ENCODE assay signal across 8 mouse cellular contexts in genomic region chr15:80083276-80083731, GRCm38 (mm10). TPM values are rescaled to one million over a fixed set of nuclear protein-coding genes. Genes with fewer than 3 reads are reported as not detected.
DNase-seq lines count a peak whose midpoint lies in the region; ATAC-seq and TF ChIP-seq lines count a peak whose summit lies in the region.

No protein-coding gene starts in this region.

- peaks cover 35% of the 10 kb centered on the region for H3K79me2 ChIP-seq in CH12.LX (replicated peaks; ENCODE audit: control insufficient read depth, extremely low read depth, insufficient read depth, poor library complexity, severe bottlenecking)

- H3K27ac ChIP-seq in CH12.LX (ENCODE audit: insufficient read depth, low read depth): peak overlapping the region; percentile 92
- H3K27ac ChIP-seq in forebrain, embryonic 11.5 days (ENCODE audit: low read depth, low read length): peak overlapping the region; percentile 87
- H3K27ac ChIP-seq in heart, postnatal 0 days (ENCODE audit: low read depth): peak overlapping the region; percentile 90
- peak overlapping the region; percentile 97 for H3K27ac ChIP-seq in liver, embryonic 16.5 days (ENCODE audit: low read length)
- H3K27ac ChIP-seq in neural tube, embryonic 13.5 days (replicated peaks): peak overlapping the region; percentile 98
- H3K27ac ChIP-seq in testis, adult 2 months (ENCODE audit: control insufficient read depth, insufficient read depth, low read depth, low read length): peak overlapping the region; percentile 93

- peak; percentile 99 for DNase-seq in CH12.LX (ENCODE audit: extremely low read depth)
- DNase-seq in c-Kit-positive CD71-positive TER-119-negative erythroid progenitor cells, embryonic 14.5 days (ENCODE audit: low read depth): peak; percentile 99
- DNase-seq in forebrain, embryonic 11.5 days (ENCODE audit: low spot score): peak; percentile 99
- peak; percentile 98 for DNase-seq in heart, postnatal 0 days (ENCODE audit: low spot score)
- DNase-seq in kidney, postnatal 4 days: peak; percentile 99 to 100

- 0% methylated on average over 30 of the region's 30 CpGs for WGBS in forebrain, embryonic 11.5 days
- under 1% methylated on average over 30 of the region's 30 CpGs for WGBS in heart, postnatal 0 days
- under 1% methylated on average over 30 of the region's 30 CpGs for WGBS in liver, embryonic 16.5 days (ENCODE audit: insufficient replicate concordance)
- WGBS in neural tube, embryonic 13.5 days: under 1% methylated on average over 30 of the region's 30 CpGs

- H3K9ac ChIP-seq in CH12.LX (ENCODE audit: insufficient read depth, low read depth): peak overlapping the region; percentile 83
- H3K9ac ChIP-seq in forebrain, embryonic 11.5 days (ENCODE audit: low read length): peak overlapping the region; percentile 97
- H3K9ac ChIP-seq in heart, postnatal 0 days (replicated peaks; ENCODE audit: low read depth, low read length): peak overlapping the region; percentile 82
- H3K9ac ChIP-seq in liver, embryonic 16.5 days (ENCODE audit: low read depth, low read length): peak overlapping the region; percentile 90
- H3K9ac ChIP-seq in neural tube, embryonic 13.5 days: peak overlapping the region; percentile 96

- ATAC-seq in forebrain, embryonic 11.5 days (replicated peaks; ENCODE audit: low FRiP score): peak; percentile 97
- ATAC-seq in heart, postnatal 0 days (ENCODE audit: insufficient read depth, low read depth): peak; percentile 96
- peak; percentile 86 for ATAC-seq in liver, embryonic 16.5 days (ENCODE audit: low read depth)
- peak; percentile 96 for ATAC-seq in neural tube, embryonic 13.5 days (ENCODE audit: low read depth)

- peak overlapping the region; percentile 70 to 75 (median 71) for H3K4me3 ChIP-seq in CH12.LX (replicated peaks in 1 of 3; ENCODE audit: low read depth in 2 of 3, low read length in 2 of 3, poor library complexity in 1 of 3)
- H3K4me3 ChIP-seq in forebrain, embryonic 11.5 days (ENCODE audit: low read depth, low read length): peak overlapping the region; percentile 77
- peak overlapping the region; percentile 80 for H3K4me3 ChIP-seq in heart, postnatal 0 days (ENCODE audit: low read depth, low read length)
- peak overlapping the region; percentile 88 for H3K4me3 ChIP-seq in liver, embryonic 16.5 days (ENCODE audit: low read depth, low read length)
- peak overlapping the region; percentile 80 for H3K4me3 ChIP-seq in neural tube, embryonic 13.5 days
- H3K4me3 ChIP-seq in testis, adult 2 months (ENCODE audit: control insufficient read depth, low read depth, low read length): peak overlapping the region; percentile 98

- H3K36me3 ChIP-seq in CH12.LX (replicated peaks in 1 of 2; ENCODE audit: control insufficient read depth in 1 of 2, insufficient read depth in 1 of 2, low read length in 1 of 2): peaks cover 41 to 43% of the 10 kb centered on the region in 2 experiments
- peaks cover 19% of the 10 kb centered on the region for H3K36me3 ChIP-seq in forebrain, embryonic 11.5 days (ENCODE audit: control insufficient read depth, insufficient read depth, low read length)
- peaks cover 37% of the 10 kb centered on the region for H3K36me3 ChIP-seq in heart, postnatal 0 days (replicated peaks; ENCODE audit: control insufficient read depth, insufficient read depth, low read length)
- H3K36me3 ChIP-seq in liver, embryonic 16.5 days (ENCODE audit: control insufficient read depth, insufficient read depth): peaks cover 40% of the 10 kb centered on the region
- peaks cover 37% of the 10 kb centered on the region for H3K36me3 ChIP-seq in neural tube, embryonic 13.5 days
- H3K36me3 ChIP-seq in testis, adult 2 months (ENCODE audit: control insufficient read depth, insufficient read depth, low read length): peaks cover 4% of the 10 kb centered on the region

- in situ Hi-C loops in CH12.LX (cut with MboI; ENCODE audit: low pct_ligation_motif_present, low pct_unique_long_range_greater_than_20kb, low sequenced_read_pairs): no loop called here

- dilution Hi-C loops in CH12.LX (cut with MboI; ENCODE audit: extremely low pct_ligation_motif_present, extremely low pct_unique_long_range_greater_than_20kb, low sequenced_read_pairs): no loop called here

- peak; percentile 100 for TF ChIP-seq POLR2A in CH12.LX (IDR thresholded peaks at IDR 0.05; ENCODE audit: low read depth, low read length)
- TF ChIP-seq POLR2A in testis, adult 2 months (IDR thresholded peaks at IDR 0.05; ENCODE audit: control insufficient read depth, low read depth, low read length): peak; percentile 100

- TF ChIP-seq RAD21 in CH12.LX (IDR thresholded peaks at IDR 0.05; ENCODE audit: low read depth, low read length): no peak

- peaks cover 8 to 10% of the 10 kb centered on the region in 2 experiments for H3K4me1 ChIP-seq in CH12.LX (ENCODE audit: control insufficient read depth in 1 of 2, insufficient read depth in 2 of 2)
- H3K4me1 ChIP-seq in forebrain, embryonic 11.5 days (replicated peaks; ENCODE audit: control insufficient read depth, insufficient read depth, low read length): peaks cover 13% of the 10 kb centered on the region
- 0 out of 2 replicates have a peak, but pooled peaks cover 9% of the 10 kb centered on the region for H3K4me1 ChIP-seq in heart, postnatal 0 days (ENCODE audit: control insufficient read depth, insufficient read depth)
- peaks cover 47% of the 10 kb centered on the region for H3K4me1 ChIP-seq in liver, embryonic 16.5 days (ENCODE audit: control insufficient read depth, low read depth, low read length)
- peaks cover 34% of the 10 kb centered on the region for H3K4me1 ChIP-seq in neural tube, embryonic 13.5 days (replicated peaks)
- H3K4me1 ChIP-seq in testis, adult 2 months (ENCODE audit: control insufficient read depth, insufficient read depth, low read length): peaks cover 2% of the 10 kb centered on the region; the same call in 1 of the 2 replicates

- peaks cover 7% of the 10 kb centered on the region for H3K9me3 ChIP-seq in CH12.LX (replicated peaks; ENCODE audit: low read length)
- no peaks in the 10 kb centered on the region for H3K9me3 ChIP-seq in forebrain, embryonic 11.5 days (ENCODE audit: control insufficient read depth, low read length)
- H3K9me3 ChIP-seq in heart, postnatal 0 days (replicated peaks; ENCODE audit: control insufficient read depth, low read length): no peaks in the 10 kb centered on the region
- 0 out of 2 replicates have a peak, but pooled peaks cover 4% of the 10 kb centered on the region for H3K9me3 ChIP-seq in liver, embryonic 16.5 days (replicated peaks; ENCODE audit: control insufficient read depth, low read length)
- no peaks in the 10 kb centered on the region for H3K9me3 ChIP-seq in neural tube, embryonic 13.5 days

- TF ChIP-seq CTCF in CH12.LX (conservative IDR thresholded peaks at IDR 0.05 in 1 of 2, IDR thresholded peaks at IDR 0.05 in 1 of 2; ENCODE audit: low read depth in 2 of 2, low read length in 2 of 2): no peak
- peak; percentile 22 for TF ChIP-seq CTCF in heart, postnatal 0 days (IDR thresholded peaks at IDR 0.05; ENCODE audit: low read depth)
- TF ChIP-seq CTCF in testis, adult 2 months (IDR thresholded peaks at IDR 0.05; ENCODE audit: control insufficient read depth, insufficient read depth, insufficient replicate concordance, low read depth, low read length): peak; percentile 24; the same call in 1 of the 2 replicates

- TF ChIP-seq EP300 in CH12.LX (IDR thresholded peaks at IDR 0.05; ENCODE audit: low read length): no peak
- TF ChIP-seq EP300 in heart, postnatal 0 days (IDR thresholded peaks at IDR 0.05; ENCODE audit: low read depth): peak; percentile 59; the same call in 1 of the 2 replicates

- peak overlapping the region; percentile 51 for H3K4me2 ChIP-seq in CH12.LX (ENCODE audit: insufficient read depth, low read depth, poor library complexity, severe bottlenecking)
- peak overlapping the region; percentile 86 for H3K4me2 ChIP-seq in forebrain, embryonic 11.5 days (ENCODE audit: low read depth, low read length, severe bottlenecking)
- H3K4me2 ChIP-seq in heart, postnatal 0 days (ENCODE audit: low read depth, low read length): peak overlapping the region; percentile 79
- peak overlapping the region; percentile 83 for H3K4me2 ChIP-seq in liver, embryonic 16.5 days (ENCODE audit: low read depth, low read length)
- peak overlapping the region; percentile 90 for H3K4me2 ChIP-seq in neural tube, embryonic 13.5 days

- peaks cover 4% of the 10 kb centered on the region for H3K27me3 ChIP-seq in CH12.LX (replicated peaks)
- H3K27me3 ChIP-seq in forebrain, embryonic 11.5 days (ENCODE audit: control insufficient read depth, insufficient read depth, low read length): no peaks in the 10 kb centered on the region
- H3K27me3 ChIP-seq in heart, postnatal 0 days (ENCODE audit: control insufficient read depth, insufficient read depth, low read length): no peaks in the 10 kb centered on the region
- no peaks in the 10 kb centered on the region for H3K27me3 ChIP-seq in liver, embryonic 16.5 days (ENCODE audit: control insufficient read depth, insufficient read depth, low read depth, low read length)
- no peaks in the 10 kb centered on the region for H3K27me3 ChIP-seq in neural tube, embryonic 13.5 days
- H3K27me3 ChIP-seq in testis, adult 2 months (ENCODE audit: control insufficient read depth, insufficient read depth, low read length): no peaks in the 10 kb centered on the region

RNA-seq across cellular contexts. Expression of gene Syngr1, which starts 7.8 kb away (rescaled TPM):
- 10.7 and 14.8 TPM in 2 replicates for total RNA-seq in CH12.LX (2012; rRNA removed)
- total RNA-seq in CH12.LX (2014; rRNA removed): 6.0 and 9.7 TPM in 2 replicates
- 7.0 and 11.3 TPM in 2 replicates for polyA plus RNA-seq in CH12.LX (2012; ENCODE audit: insufficient read length, low read depth)
- polyA plus RNA-seq in forebrain, embryonic 11.5 days (2014; fragmentation: Nextera tagmentation; extraction: Ambion mirVana): 11.3 and 13.6 TPM in 2 replicates
- 104 and 144 TPM in 2 replicates for total RNA-seq in heart, postnatal 0 days (2014; rRNA removed; ENCODE audit: low replicate concordance)
- polyA plus RNA-seq in heart, postnatal 0 days (2015; fragmentation: Nextera tagmentation; extraction: Ambion mirVana): 140 and 150 TPM in 2 replicates
- 11.3 and 12.7 TPM in 2 replicates for polyA plus RNA-seq in liver, embryonic 16.5 days (2015; fragmentation: Nextera tagmentation; extraction: Ambion mirVana)
- 27.2 and 36.0 TPM in 2 replicates for polyA plus RNA-seq in neural tube, embryonic 13.5 days (2015; fragmentation: Nextera tagmentation; extraction: Ambion mirVana)
- polyA plus RNA-seq in testis, adult 2 months (2012; rRNA removed): 7.9 and 8.5 TPM in 2 replicates

RNA-seq across cellular contexts. Expression of gene Rpl3, which starts 8.4 kb away (rescaled TPM):
- 3,351 and 3,819 TPM in 2 replicates for total RNA-seq in CH12.LX (2012; rRNA removed)
- total RNA-seq in CH12.LX (2014; rRNA removed): 2,106 and 2,198 TPM in 2 replicates
- 2,552 and 2,592 TPM in 2 replicates for polyA plus RNA-seq in CH12.LX (2012; ENCODE audit: insufficient read length, low read depth)
- 1,023 and 1,042 TPM in 2 replicates for polyA plus RNA-seq in forebrain, embryonic 11.5 days (2014; fragmentation: Nextera tagmentation; extraction: Ambion mirVana)
- 763 and 766 TPM in 2 replicates for total RNA-seq in heart, postnatal 0 days (2014; rRNA removed; ENCODE audit: low replicate concordance)
- polyA plus RNA-seq in heart, postnatal 0 days (2015; fragmentation: Nextera tagmentation; extraction: Ambion mirVana): 480 and 487 TPM in 2 replicates
- 481 and 545 TPM in 2 replicates for polyA plus RNA-seq in liver, embryonic 16.5 days (2015; fragmentation: Nextera tagmentation; extraction: Ambion mirVana)
- 597 and 620 TPM in 2 replicates for polyA plus RNA-seq in neural tube, embryonic 13.5 days (2015; fragmentation: Nextera tagmentation; extraction: Ambion mirVana)
- polyA plus RNA-seq in testis, adult 2 months (2012; rRNA removed): 122 and 154 TPM in 2 replicates

RNA-seq across cellular contexts. Expression of gene Tab1, which starts 49.6 kb away (rescaled TPM):
- total RNA-seq in CH12.LX (2012; rRNA removed) (15.1 and 17.7 TPM in 2 replicates), CH12.LX (2014; rRNA removed) (10.4 and 12.0 TPM in 2 replicates)
- 11.4 and 11.6 TPM in 2 replicates for polyA plus RNA-seq in CH12.LX (2012; ENCODE audit: insufficient read length, low read depth)
- polyA plus RNA-seq in forebrain, embryonic 11.5 days (2014; fragmentation: Nextera tagmentation; extraction: Ambion mirVana): 36.7 and 40.0 TPM in 2 replicates
- total RNA-seq in heart, postnatal 0 days (2014; rRNA removed; ENCODE audit: low replicate concordance): 37.3 and 41.2 TPM in 2 replicates
- polyA plus RNA-seq in heart, postnatal 0 days (2015; fragmentation: Nextera tagmentation; extraction: Ambion mirVana): 25.0 and 29.1 TPM in 2 replicates
- polyA plus RNA-seq in liver, embryonic 16.5 days (2015; fragmentation: Nextera tagmentation; extraction: Ambion mirVana): 11.3 and 12.2 TPM in 2 replicates
- polyA plus RNA-seq in neural tube, embryonic 13.5 days (2015; fragmentation: Nextera tagmentation; extraction: Ambion mirVana): 35.9 and 38.9 TPM in 2 replicates
- polyA plus RNA-seq in testis, adult 2 months (2012; rRNA removed): 4.0 and 4.7 TPM in 2 replicates

Comparison
In these comparisons a context has a peak if more than half of its experiments do, and no peak if none do; other contexts are left out.
1. Peak in every context shown above with its lines: DNase-seq, ATAC-seq, H3K4me3 ChIP-seq and H3K27ac ChIP-seq.
2. CTCF ChIP-seq: peak in heart, postnatal 0 days (single experiment) and testis, adult 2 months (single experiment); none in CH12.LX (0 of 2).